8 mouse cellular contexts compared by ENCODE assay signal in the genomic region with DNA sequence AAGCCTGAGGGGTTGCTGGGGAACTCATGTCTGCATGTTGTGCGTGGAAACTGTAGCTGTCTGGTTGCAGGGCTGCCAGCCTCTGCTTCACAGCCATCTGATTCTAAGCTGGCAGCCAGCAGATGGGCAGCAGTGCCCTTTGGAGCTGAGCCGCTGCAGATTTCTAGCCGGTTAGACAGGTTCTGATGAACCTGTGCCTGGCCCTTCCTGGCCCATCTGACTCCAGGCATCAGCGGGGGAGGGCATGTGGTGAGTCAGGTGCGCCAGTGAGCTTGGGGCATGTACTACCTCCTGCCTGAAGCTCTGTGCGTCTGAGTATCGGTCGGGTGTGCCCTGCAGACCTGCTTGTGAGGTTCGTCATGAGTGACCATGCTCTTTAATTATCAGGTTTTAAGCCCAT. TPM values are rescaled to one million over a fixed set of nuclear protein-coding genes. Genes with fewer than 3 reads are reported as not detected.
DNase-seq lines count a peak whose midpoint lies in the region; ATAC-seq lines count a peak whose summit lies in the region.

No protein-coding gene starts in this region.

- H3K27ac ChIP-seq in forebrain, embryonic 10.5 days: 0 out of 2 replicates have a peak overlapping the region, but pooled peaks have one; percentile 40
- no peak overlapping the region for H3K27ac ChIP-seq in forebrain, embryonic 12.5 days
- peak overlapping the region; percentile 77 for H3K27ac ChIP-seq in kidney, embryonic 15.5 days
- peak overlapping the region; percentile 87 for H3K27ac ChIP-seq in lung, embryonic 15.5 days

- peaks cover 7% of the 10 kb centered on the region for H3K4me1 ChIP-seq in forebrain, embryonic 10.5 days
- H3K4me1 ChIP-seq in forebrain, embryonic 12.5 days: peaks cover 2% of the 10 kb centered on the region
- peaks cover 19% of the 10 kb centered on the region for H3K4me1 ChIP-seq in kidney, embryonic 15.5 days
- peaks cover 14% of the 10 kb centered on the region for H3K4me1 ChIP-seq in lung, embryonic 15.5 days

- peaks cover 26% of the 10 kb centered on the region for H3K36me3 ChIP-seq in forebrain, embryonic 10.5 days (replicated peaks)
- peaks cover 21% of the 10 kb centered on the region for H3K36me3 ChIP-seq in forebrain, embryonic 12.5 days (replicated peaks)
- no peaks in the 10 kb centered on the region for H3K36me3 ChIP-seq in kidney, embryonic 15.5 days
- H3K36me3 ChIP-seq in lung, embryonic 15.5 days: no peaks in the 10 kb centered on the region

- DNase-seq in forebrain, embryonic 10.5 days (ENCODE audit: extremely low spot score, low spot score): no peak
- DNase-seq in urinary bladder, postnatal 36 days (ENCODE audit: low spot score in 2 of 2): peak; percentile 70 to 84
- DNase-seq in urinary bladder, postnatal 25 days (ENCODE audit: low spot score): no peak
- DNase-seq in right cerebral cortex, postnatal 10 days (ENCODE audit: low spot score in 2 of 2): no peak
- DNase-seq in thymus, postnatal 36 days: no peak

- H3K9me3 ChIP-seq in forebrain, embryonic 10.5 days: no peaks in the 10 kb centered on the region
- no peaks in the 10 kb centered on the region for H3K9me3 ChIP-seq in forebrain, embryonic 12.5 days
- no peaks in the 10 kb centered on the region for H3K9me3 ChIP-seq in kidney, embryonic 15.5 days (replicated peaks)
- no peaks in the 10 kb centered on the region for H3K9me3 ChIP-seq in lung, embryonic 15.5 days

- WGBS in forebrain, embryonic 10.5 days: 86% methylated on average over 9 of the region's 9 CpGs
- WGBS in forebrain, embryonic 12.5 days: 88% methylated on average over 9 of the region's 9 CpGs
- 75% methylated on average over 9 of the region's 9 CpGs for WGBS in kidney, embryonic 15.5 days
- 52% methylated on average over 9 of the region's 9 CpGs for WGBS in lung, embryonic 15.5 days

- no peak overlapping the region for H3K9ac ChIP-seq in forebrain, embryonic 12.5 days
- H3K9ac ChIP-seq in kidney, embryonic 15.5 days: no peak overlapping the region
- no peak overlapping the region for H3K9ac ChIP-seq in lung, embryonic 15.5 days

- no peaks in the 10 kb centered on the region for H3K27me3 ChIP-seq in forebrain, embryonic 10.5 days (ENCODE audit: poor library complexity, severe bottlenecking)
- no peaks in the 10 kb centered on the region for H3K27me3 ChIP-seq in forebrain, embryonic 12.5 days
- no peaks in the 10 kb centered on the region for H3K27me3 ChIP-seq in kidney, embryonic 15.5 days
- no peaks in the 10 kb centered on the region for H3K27me3 ChIP-seq in lung, embryonic 15.5 days

- H3K4me3 ChIP-seq in forebrain, embryonic 10.5 days: no peak overlapping the region
- no peak overlapping the region for H3K4me3 ChIP-seq in forebrain, embryonic 12.5 days (replicated peaks)
- no peak overlapping the region for H3K4me3 ChIP-seq in kidney, embryonic 15.5 days (replicated peaks)
- H3K4me3 ChIP-seq in lung, embryonic 15.5 days: no peak overlapping the region

- H3K4me2 ChIP-seq in forebrain, embryonic 12.5 days: no peak overlapping the region
- H3K4me2 ChIP-seq in kidney, embryonic 15.5 days: no peak overlapping the region
- peak overlapping the region; percentile 9; the same call in 1 of the 2 replicates for H3K4me2 ChIP-seq in lung, embryonic 15.5 days

- ATAC-seq in forebrain, embryonic 12.5 days (ENCODE audit: low FRiP score): no peak
- ATAC-seq in kidney, embryonic 15.5 days (replicated peaks; ENCODE audit: low FRiP score): peak; percentile 77
- ATAC-seq in lung, embryonic 15.5 days (ENCODE audit: borderline replicate concordance, extremely low read depth, low FRiP score, low TSS enrichment): peak; percentile 68; the same call in 1 of the 2 replicates

RNA-seq across cellular contexts. Expression of a gene that starts 24.8 kb away (rescaled TPM):
- polyA plus RNA-seq in forebrain, embryonic 10.5 days (2016; fragmentation: Nextera tagmentation; extraction: Ambion mirVana): 0.49 and 0.69 TPM in 2 replicates
- 0.59 and 0.85 TPM in 2 replicates for polyA plus RNA-seq in forebrain, embryonic 12.5 days (2016; fragmentation: Nextera tagmentation; extraction: Ambion mirVana)
- 0.67 and 0.77 TPM in 2 replicates for polyA plus RNA-seq in kidney, embryonic 15.5 days (2015; fragmentation: Nextera tagmentation; extraction: Ambion mirVana)
- 0.49 and 0.61 TPM in 2 replicates for polyA plus RNA-seq in lung, embryonic 15.5 days (2015; fragmentation: Nextera tagmentation; extraction: Ambion mirVana)

Comparison
In these comparisons a context has a peak if more than half of its experiments do, and no peak if none do; other contexts are left out.
1. DNase-seq: peak in urinary bladder, postnatal 36 days (2 of 2); none in forebrain, embryonic 10.5 days (single experiment), urinary bladder, postnatal 25 days (single experiment), right cerebral cortex, postnatal 10 days (0 of 2) and thymus, postnatal 36 days (0 of 2).